Mouse (Mus musculus): ENCODE data around the gene Wdr11. TPM values are rescaled to one million over a fixed set of nuclear protein-coding genes. Genes with fewer than 3 reads are reported as not detected.

Gene Wdr11
- polyA plus RNA-seq, 1 experiment from 2014 or later: 20.3 TPM

GRCm38 (mm10) chr7:129657867-129658266, 66.2 kb downstream of the Wdr11 start:
- Histone ChIP-seq H3K4me3 (ENCODE audit: low read depth, low read length) (no peak overlapping the region), H3K27ac (ENCODE audit: low read length) (no peak overlapping the region), H3K4me1 (ENCODE audit: insufficient read depth, low read depth, low read length) (peaks cover 3% of the 10 kb centered on the region; the same call in 1 of the 2 replicates), H3K9ac (replicated peaks; ENCODE audit: low read depth) (no peak overlapping the region), H3K4me2 (replicated peaks; ENCODE audit: low read depth, low read length) (no peak overlapping the region; the same call in 1 of the 2 replicates), H3K27me3 (replicated peaks; ENCODE audit: insufficient read depth, low read length) (no peaks in the 10 kb centered on the region), H3K36me3 (ENCODE audit: insufficient read depth, low read length) (no peaks in the 10 kb centered on the region), H3K9me3 (ENCODE audit: low read length) (no peaks in the 10 kb centered on the region)
- TF ChIP-seq CTCF (IDR thresholded peaks at IDR 0.05): no peak
- TF ChIP-seq EP300 (IDR thresholded peaks at IDR 0.05): peak; percentile 72
- DNase-seq (ENCODE audit: low spot score): peak; percentile 70
- peak; percentile 27 for ATAC-seq
- WGBS: 52% methylated on average over 8 of the region's 8 CpGs

GRCm38 (mm10) chr7:129659755-129660154, 68.1 kb downstream of the Wdr11 start:
- no peaks in the 10 kb centered on the region for H3K27me3 ChIP-seq (replicated peaks; ENCODE audit: insufficient read depth, low read length)
- ATAC-seq: peak; percentile 34
- peak; percentile 53 for DNase-seq (ENCODE audit: low spot score)
- H3K4me1 ChIP-seq (ENCODE audit: insufficient read depth, low read depth, low read length): peaks cover 2% of the 10 kb centered on the region; the same call in 1 of the 2 replicates
- no peak overlapping the region for H3K9ac ChIP-seq (replicated peaks; ENCODE audit: low read depth)
- H3K4me2 ChIP-seq (replicated peaks; ENCODE audit: low read depth, low read length): no peak overlapping the region
- H3K4me3 ChIP-seq (ENCODE audit: low read depth, low read length): no peak overlapping the region
- H3K9me3 ChIP-seq (ENCODE audit: low read length): no peaks in the 10 kb centered on the region
- peak overlapping the region; percentile 62; the same call in 1 of the 2 replicates for H3K27ac ChIP-seq (ENCODE audit: low read length)
- no peaks in the 10 kb centered on the region for H3K36me3 ChIP-seq (ENCODE audit: insufficient read depth, low read length)
- WGBS: 69% methylated on average over 8 of the region's 8 CpGs
- TF ChIP-seq CTCF (IDR thresholded peaks at IDR 0.05) (no peak), EP300 (IDR thresholded peaks at IDR 0.05) (0 out of 2 replicates have a peak, but pooled peaks have one; percentile 25)

GRCm38 (mm10) chr7:129660546-129660945, 68.9 kb downstream of the Wdr11 start:
- Histone ChIP-seq H3K36me3 (ENCODE audit: insufficient read depth, low read length) (no peaks in the 10 kb centered on the region), H3K4me1 (ENCODE audit: insufficient read depth, low read depth, low read length) (no peaks in the 10 kb centered on the region; the same call in 1 of the 2 replicates), H3K9ac (replicated peaks; ENCODE audit: low read depth) (no peak overlapping the region), H3K27me3 (replicated peaks; ENCODE audit: insufficient read depth, low read length) (no peaks in the 10 kb centered on the region), H3K9me3 (ENCODE audit: low read length) (no peaks in the 10 kb centered on the region), H3K4me2 (replicated peaks; ENCODE audit: low read depth, low read length) (no peak overlapping the region), H3K27ac (ENCODE audit: low read length) (0 out of 2 replicates have a peak overlapping the region, but pooled peaks have one; percentile 6), H3K4me3 (ENCODE audit: low read depth, low read length) (no peak overlapping the region)
- WGBS: 84% methylated on average over 9 of the region's 9 CpGs
- TF ChIP-seq CTCF (IDR thresholded peaks at IDR 0.05) (no peak), EP300 (IDR thresholded peaks at IDR 0.05) (no peak)
- ATAC-seq (no peak), DNase-seq (ENCODE audit: low spot score) (no peak)

- Histone ChIP-seq H3K27me3 (replicated peaks; ENCODE audit: insufficient read depth, low read length) (no peaks in the 10 kb centered on the region), H3K4me2 (replicated peaks; ENCODE audit: low read depth, low read length) (no peak overlapping the region), H3K9ac (replicated peaks; ENCODE audit: low read depth) (no peak overlapping the region), H3K36me3 (ENCODE audit: insufficient read depth, low read length) (no peaks in the 10 kb centered on the region), H3K4me3 (ENCODE audit: low read depth, low read length) (no peak overlapping the region), H3K4me1 (ENCODE audit: insufficient read depth, low read depth, low read length) (no peaks in the 10 kb centered on the region; the same call in 1 of the 2 replicates), H3K9me3 (ENCODE audit: low read length) (no peaks in the 10 kb centered on the region), H3K27ac (ENCODE audit: low read length) (no peak overlapping the region)
- ATAC-seq (no peak), DNase-seq (ENCODE audit: low spot score) (no peak)
- WGBS: 65% methylated on average over 16 of the region's 16 CpGs
- TF ChIP-seq CTCF (IDR thresholded peaks at IDR 0.05) (no peak), EP300 (IDR thresholded peaks at IDR 0.05) (no peak)
These were observed 70.6 kb downstream of the Wdr11 start for GRCm38 (mm10) chr7:129662051-129662789.

GRCm38 (mm10) chr7:129663781-129664505, 72.3 kb downstream of the Wdr11 start:
- H3K4me1 ChIP-seq (ENCODE audit: insufficient read depth, low read depth, low read length): no peaks in the 10 kb centered on the region
- H3K9me3 ChIP-seq (ENCODE audit: low read length): no peaks in the 10 kb centered on the region
- H3K36me3 ChIP-seq (ENCODE audit: insufficient read depth, low read length): no peaks in the 10 kb centered on the region
- DNase-seq (ENCODE audit: low spot score) (peak; percentile 46), ATAC-seq (peak; percentile 58)
- TF ChIP-seq CTCF (IDR thresholded peaks at IDR 0.05) (no peak), EP300 (IDR thresholded peaks at IDR 0.05) (peak; percentile 79)
- H3K27ac ChIP-seq (ENCODE audit: low read length): peak overlapping the region; percentile 66
- WGBS: 27% methylated on average over 11 of the region's 12 CpGs
- H3K4me2 ChIP-seq (replicated peaks; ENCODE audit: low read depth, low read length): no peak overlapping the region
- no peak overlapping the region for H3K9ac ChIP-seq (replicated peaks; ENCODE audit: low read depth)
- no peak overlapping the region for H3K4me3 ChIP-seq (ENCODE audit: low read depth, low read length)
- H3K27me3 ChIP-seq (replicated peaks; ENCODE audit: insufficient read depth, low read length): no peaks in the 10 kb centered on the region

- H3K4me3 ChIP-seq (ENCODE audit: low read depth, low read length): no peak overlapping the region
- H3K36me3 ChIP-seq (ENCODE audit: insufficient read depth, low read length): no peaks in the 10 kb centered on the region
- no peaks in the 10 kb centered on the region for H3K4me1 ChIP-seq (ENCODE audit: insufficient read depth, low read depth, low read length)
- no peak overlapping the region for H3K4me2 ChIP-seq (replicated peaks; ENCODE audit: low read depth, low read length)
- ATAC-seq: no peak
- H3K9me3 ChIP-seq (ENCODE audit: low read length): no peaks in the 10 kb centered on the region
- H3K9ac ChIP-seq (replicated peaks; ENCODE audit: low read depth): no peak overlapping the region
- DNase-seq (ENCODE audit: low spot score): no peak
- H3K27ac ChIP-seq (ENCODE audit: low read length): peak overlapping the region; percentile 57; the same call in 1 of the 2 replicates
- no peaks in the 10 kb centered on the region for H3K27me3 ChIP-seq (replicated peaks; ENCODE audit: insufficient read depth, low read length)
- TF ChIP-seq CTCF (IDR thresholded peaks at IDR 0.05) (no peak), EP300 (IDR thresholded peaks at IDR 0.05) (no peak)
- WGBS: 72% methylated on average over 3 of the region's 3 CpGs
These were observed 73.7 kb downstream of the Wdr11 start for GRCm38 (mm10) chr7:129665411-129665810.
